Mouse (Mus musculus) heart, adult 2 months (tissue): Measurements from ENCODE around the gene Rhox10. TPM values are rescaled to one million over a fixed set of nuclear protein-coding genes. Genes with fewer than 3 reads are reported as not detected.
"Not testable (repeated sequence)": the region's sequence is repeated elsewhere in the genome, so short reads cannot be mapped to it uniquely, and the experiment has no call there.

Source experiments
- DNase-seq, 2 experiments: peaks; one replicate each; pipeline ENCODE4 v3.0.0; 2021
- H3K27ac ChIP-seq: fragments of 200-600 bp; 2 replicates; pipeline ENCODE4 v1.8.1; 2022
- H3K27me3 ChIP-seq: fragments of 200-500 bp; 2 replicates; pipeline ENCODE4 v1.6.1; 2012; ENCODE audit warnings: mild to moderate bottlenecking, low read length, inconsistent platforms, mixed read lengths; ENCODE audit not compliant: control insufficient read depth, insufficient read depth
- H3K36me3 ChIP-seq: fragments of 200-500 bp; 2 replicates; pipeline ENCODE4 v1.6.1; 2012; ENCODE audit warnings: low read length, inconsistent platforms; ENCODE audit not compliant: control insufficient read depth, insufficient read depth
- H3K4me1 ChIP-seq: fragments of 200-500 bp; 2 replicates; pipeline ENCODE4 v1.6.1; 2011; ENCODE audit warnings: low read length; ENCODE audit not compliant: control insufficient read depth, insufficient read depth
- H3K4me3 ChIP-seq: fragments of 200-600 bp; 2 replicates; pipeline ENCODE4 v1.8.1; 2022
- H3K79me2 ChIP-seq: fragments of 200-500 bp; replicated peaks from 2 replicates; pipeline ENCODE4 v1.6.1; 2012; ENCODE audit warnings: mild to moderate bottlenecking, inconsistent platforms, low read length, moderate library complexity, mixed read lengths; ENCODE audit not compliant: control insufficient read depth, insufficient read depth
- H3K9ac ChIP-seq: fragments of 200-500 bp; 2 replicates; pipeline ENCODE4 v1.6.1; 2012; ENCODE audit warnings: low read depth, mild to moderate bottlenecking, control low read depth, inconsistent platforms, low read length, mixed read lengths
- CTCF ChIP-seq: fragments of 200-600 bp; IDR thresholded peaks from 2 replicates; pipeline ENCODE4 v1.8.1; 2022; ENCODE audit warnings: antibody characterized with exemption, mild to moderate bottlenecking, moderate library complexity
- EP300 ChIP-seq: fragments of 200-500 bp; IDR thresholded peaks from 2 replicates; pipeline ENCODE4 v1.6.1; 2011; ENCODE audit warnings: low read depth, low read length, control low read depth; ENCODE audit not compliant: insufficient read depth
- POLR2A ChIP-seq: fragments of 200-500 bp; IDR thresholded peaks from 2 replicates; pipeline ENCODE4 v1.6.1; 2011; ENCODE audit warnings: mild to moderate bottlenecking, low read depth, low read length, control low read depth; ENCODE audit not compliant: insufficient read depth
- WGBS: fragments of 180-500 bp; shearing (Covaris S2); methylation state at CpG from one replicate; pipeline ENCODE4 v1.1.7; 2018; 5-methylcytosine and 5-hydroxymethylcytosine counted together
- intact Hi-C: fragments of 180-260 bp; cut with DNase I; formaldehyde crosslinking; loops from one replicate; pipeline ENCODE4 v1.15.1; 2025
- long read RNA-seq: library from polyadenylated mRNA; stranded (forward); transcript quantifications from one replicate; pipeline ENCODE4 v2.0.0, GENCODE M21; 2021
- polyA plus RNA-seq: library from polyadenylated mRNA; depleted of rRNA; stranded (reverse); fragments of >200 nt; gene quantifications from 2 replicates; pipeline ENCODE4 v1.2.3, GENCODE M21; 2012; rRNA removed
- total RNA-seq, 2 experiments: library from RNA; stranded (reverse); gene quantifications; 2 replicates each; pipeline ENCODE4 v1.2.3; 2021

Gene Rhox10
- total RNA-seq = not detected
- not detected in 2 replicates for polyA plus RNA-seq
- long read RNA-seq = 0 reads

GRCm38 (mm10) chrX:38066175-38066574, at the start of gene Rhox10:
TSS of gene Rhox10 (plus strand) at chrX:38066475.
- H3K4me3 ChIP-seq = no peak within 1 kb of the TSS
- no peaks in the 10 kb centered on the region for H3K27me3 ChIP-seq
- WGBS = 83% methylated on average over 11 of the region's 11 CpGs
- DNase-seq = no peak
- no peaks in the 10 kb centered on the region for H3K79me2 ChIP-seq
- no peak within 1 kb of the TSS for H3K9ac ChIP-seq
- no peaks in the 10 kb centered on the region for H3K4me1 ChIP-seq
- intact Hi-C loops = no loop called here
- H3K27ac ChIP-seq = no peak within 1 kb of the TSS
- H3K36me3 ChIP-seq = no peaks in the 10 kb centered on the region
- TF ChIP-seq POLR2A (no peak), CTCF (no peak), EP300 (no peak)

- H3K36me3 ChIP-seq, H3K4me1 ChIP-seq, intact Hi-C loops, H3K4me3 ChIP-seq, H3K27ac ChIP-seq, H3K79me2 ChIP-seq, H3K27me3 ChIP-seq, DNase-seq, H3K9ac ChIP-seq: not testable (repeated sequence)
Observed at GRCm38 (mm10) chrX:38018597-38018996, 47.7 kb upstream of the Rhox10 start, which contains the start of gene Btg1-ps1. TSS of gene Btg1-ps1 (minus strand) at chrX:38018815.

- no peak for TF ChIP-seq POLR2A
- TF ChIP-seq EP300 = no peak
- TF ChIP-seq CTCF = no peak
- intact Hi-C loops = no loop called here
- Histone ChIP-seq H3K36me3 (no peaks in the 10 kb centered on the region), H3K4me1 (no peaks in the 10 kb centered on the region), H3K4me3 (no peak overlapping the region), H3K27me3 (no peaks in the 10 kb centered on the region), H3K27ac (no peak overlapping the region), H3K9ac (no peak overlapping the region), H3K79me2 (no peaks in the 10 kb centered on the region)
- no peak for DNase-seq
- WGBS = 75% methylated on average over 2 of the region's 2 CpGs
Observed at GRCm38 (mm10) chrX:38033841-38034240, 32.4 kb upstream of the Rhox10 start.

- 89% methylated on average over 5 of the region's 5 CpGs for WGBS
- H3K79me2 ChIP-seq = no peaks in the 10 kb centered on the region
- H3K36me3 ChIP-seq = no peaks in the 10 kb centered on the region
- TF ChIP-seq EP300 = no peak
- no peaks in the 10 kb centered on the region for H3K4me1 ChIP-seq
- intact Hi-C loops = no loop called here
- no peaks in the 10 kb centered on the region for H3K27me3 ChIP-seq
- no peak for DNase-seq
- H3K9ac ChIP-seq = no peak overlapping the region
- no peak overlapping the region for H3K4me3 ChIP-seq
- no peak overlapping the region for H3K27ac ChIP-seq
Observed at GRCm38 (mm10) chrX:38039666-38040065, 26.6 kb upstream of the Rhox10 start.

GRCm38 (mm10) chrX:38043014-38043413, 23.3 kb upstream of the Rhox10 start, which contains the start of gene Btg1-ps2:
TSS of gene Btg1-ps2 (minus strand) at chrX:38043114.
- H3K36me3 ChIP-seq, H3K9ac ChIP-seq, DNase-seq, intact Hi-C loops, H3K4me1 ChIP-seq, H3K79me2 ChIP-seq, H3K27me3 ChIP-seq, H3K4me3 ChIP-seq, H3K27ac ChIP-seq: not testable (repeated sequence)

GRCm38 (mm10) chrX:38061544-38061943, 4.7 kb upstream of the Rhox10 start:
- no peak overlapping the region for H3K4me3 ChIP-seq
- H3K79me2 ChIP-seq = no peaks in the 10 kb centered on the region
- WGBS = 0% methylated on average over 1 of the region's 1 CpGs
- TF ChIP-seq POLR2A = no peak
- TF ChIP-seq CTCF = peak; percentile 82
- TF ChIP-seq EP300 = no peak
- DNase-seq = no peak
- no peaks in the 10 kb centered on the region for H3K27me3 ChIP-seq
- H3K36me3 ChIP-seq = no peaks in the 10 kb centered on the region
- no peak overlapping the region for H3K9ac ChIP-seq
- H3K4me1 ChIP-seq = no peaks in the 10 kb centered on the region
- intact Hi-C loops = loop anchor here (5.0 kb wide), 1 partner anchor 116 kb away; no protein-coding TSS in a partner anchor
- no peak overlapping the region for H3K27ac ChIP-seq

GRCm38 (mm10) chrX:38084226-38084625, 18.0 kb downstream of the Rhox10 start:
- no peaks in the 10 kb centered on the region for H3K36me3 ChIP-seq
- 17% methylated on average over 12 of the region's 12 CpGs for WGBS
- H3K27me3 ChIP-seq = no peaks in the 10 kb centered on the region
- no peak overlapping the region for H3K9ac ChIP-seq
- intact Hi-C loops = loop anchor here (10.0 kb wide), 1 partner anchor 91 kb away; no protein-coding TSS in a partner anchor
- no peak overlapping the region for H3K27ac ChIP-seq
- DNase-seq = peak; percentile 9 to 32
- H3K4me1 ChIP-seq = no peaks in the 10 kb centered on the region
- H3K4me3 ChIP-seq = no peak overlapping the region
- TF ChIP-seq POLR2A = no peak
- peak; percentile 73 for TF ChIP-seq CTCF
- H3K79me2 ChIP-seq = no peaks in the 10 kb centered on the region
